In genomic region chr2:168147722-168148432, GRCm38 (mm10) we compare ENCODE assay signal across 13 mouse cellular contexts. TPM values are rescaled to one million over a fixed set of nuclear protein-coding genes. Genes with fewer than 3 reads are reported as not detected.
DNase-seq lines count a peak whose midpoint lies in the region; ATAC-seq lines count a peak whose summit lies in the region.
"Had no signal": no experiment of that assay in that cellular context is flagged by ENCODE, and none has a peak within 500 bp of the region (broad histone marks: within the 10 kb centered on the region; RNA-seq: fewer than 3 reads in every experiment).

No protein-coding gene starts in this region.

- no peak overlapping the region for H3K27ac ChIP-seq in kidney, embryonic 14.5 days (ENCODE audit: low read depth, low read length)
- no peak overlapping the region for H3K27ac ChIP-seq in intestine, embryonic 14.5 days (ENCODE audit: low read depth)
- H3K27ac ChIP-seq in liver, embryonic 16.5 days (ENCODE audit: low read length), result 0 out of 2 replicates have a peak overlapping the region, but pooled peaks have one; percentile 8
- H3K27ac ChIP-seq: forebrain, embryonic 13.5 days; left cerebral cortex, adult 2 months had no signal

- no peaks in the 10 kb centered on the region for H3K4me1 ChIP-seq in kidney, embryonic 14.5 days (ENCODE audit: control insufficient read depth, insufficient read depth, low read length)
- H3K4me1 ChIP-seq in intestine, embryonic 14.5 days (replicated peaks; ENCODE audit: control insufficient read depth, insufficient read depth, low read length), result no peaks in the 10 kb centered on the region
- H3K4me1 ChIP-seq in liver, embryonic 16.5 days (ENCODE audit: control insufficient read depth, low read depth, low read length), result peaks cover 4% of the 10 kb centered on the region; the same call in 1 of the 2 replicates

- no peaks in the 10 kb centered on the region for H3K27me3 ChIP-seq in kidney, embryonic 14.5 days (ENCODE audit: control insufficient read depth, insufficient read depth, low read length)
- no peaks in the 10 kb centered on the region for H3K27me3 ChIP-seq in intestine, embryonic 14.5 days (replicated peaks; ENCODE audit: control insufficient read depth, insufficient read depth, low read length)
- no peaks in the 10 kb centered on the region for H3K27me3 ChIP-seq in liver, embryonic 16.5 days (ENCODE audit: control insufficient read depth, insufficient read depth, low read depth, low read length)
- H3K27me3 ChIP-seq: forebrain, embryonic 13.5 days had no signal

- no peaks in the 10 kb centered on the region for H3K9me3 ChIP-seq in kidney, embryonic 14.5 days (ENCODE audit: control insufficient read depth, low read length)
- no peaks in the 10 kb centered on the region for H3K9me3 ChIP-seq in intestine, embryonic 14.5 days (ENCODE audit: control insufficient read depth, low read length)
- no peaks in the 10 kb centered on the region for H3K9me3 ChIP-seq in liver, embryonic 16.5 days (replicated peaks; ENCODE audit: control insufficient read depth, low read length)
- H3K9me3 ChIP-seq: forebrain, embryonic 13.5 days had no signal

- H3K9ac ChIP-seq in kidney, embryonic 14.5 days (ENCODE audit: low read depth, low read length), result no peak overlapping the region
- H3K9ac ChIP-seq in intestine, embryonic 14.5 days (ENCODE audit: low read length), result no peak overlapping the region
- H3K9ac ChIP-seq in liver, embryonic 16.5 days (ENCODE audit: low read depth, low read length), result no peak overlapping the region
- H3K9ac ChIP-seq: forebrain, embryonic 13.5 days had no signal

- DNase-seq in kidney, adult 18-20 months, result peak; percentile 78
- DNase-seq in intestine, embryonic 14.5 days (ENCODE audit: low spot score), result no peak
- peak; percentile 87 to 89 for DNase-seq in kidney, postnatal 36 days
- no peak for DNase-seq in cerebellum, postnatal 36 days
- no peak for DNase-seq in ovary, postnatal 10 days (ENCODE audit: low spot score)
- DNase-seq in heart, postnatal 4 days, result no peak
- DNase-seq: cerebellum, adult 11-12 months had no signal

- no peak overlapping the region for H3K4me3 ChIP-seq in kidney, embryonic 14.5 days (ENCODE audit: low read length)
- H3K4me3 ChIP-seq in intestine, embryonic 14.5 days (ENCODE audit: low read depth, low read length), result no peak overlapping the region
- H3K4me3 ChIP-seq in liver, embryonic 16.5 days (ENCODE audit: low read depth, low read length), result no peak overlapping the region
- H3K4me3 ChIP-seq: forebrain, embryonic 13.5 days; left cerebral cortex, adult 2 months had no signal

- no peak for ATAC-seq in kidney, embryonic 14.5 days (ENCODE audit: low FRiP score, low TSS enrichment)
- peak; percentile 37; the same call in 1 of the 2 replicates for ATAC-seq in intestine, embryonic 14.5 days (replicated peaks; ENCODE audit: low FRiP score, low TSS enrichment, low read depth)
- ATAC-seq in liver, embryonic 16.5 days (ENCODE audit: low read depth), result peak; percentile 78
- ATAC-seq: forebrain, embryonic 13.5 days had no signal

- H3K36me3 ChIP-seq in kidney, embryonic 14.5 days (ENCODE audit: control insufficient read depth, insufficient read depth, low read length), result no peaks in the 10 kb centered on the region
- H3K36me3 ChIP-seq in intestine, embryonic 14.5 days (ENCODE audit: control insufficient read depth, insufficient read depth, low read length), result no peaks in the 10 kb centered on the region
- H3K36me3 ChIP-seq in liver, embryonic 16.5 days (ENCODE audit: control insufficient read depth, insufficient read depth), result no peaks in the 10 kb centered on the region

- WGBS in kidney, embryonic 14.5 days, result 74% methylated on average over 22 of the region's 22 CpGs
- 60% methylated on average over 22 of the region's 22 CpGs for WGBS in intestine, embryonic 14.5 days
- WGBS in liver, embryonic 16.5 days (ENCODE audit: insufficient replicate concordance), result 64% methylated on average over 22 of the region's 22 CpGs

- no peak overlapping the region for H3K4me2 ChIP-seq in kidney, embryonic 14.5 days (replicated peaks; ENCODE audit: low read depth, low read length)
- no peak overlapping the region for H3K4me2 ChIP-seq in intestine, embryonic 14.5 days (ENCODE audit: low read length)
- H3K4me2 ChIP-seq in liver, embryonic 16.5 days (ENCODE audit: low read depth, low read length), result no peak overlapping the region
- H3K4me2 ChIP-seq: forebrain, embryonic 13.5 days; heart, embryonic 11.5 days had no signal

RNA-seq across cellular contexts. Expression of gene Adnp, which starts 59.0 kb away (rescaled TPM):
- 3.8 and 4.0 TPM in 2 replicates for polyA plus RNA-seq in kidney, embryonic 14.5 days (2014; fragmentation: Nextera tagmentation; extraction: Ambion mirVana)
- polyA plus RNA-seq in intestine, embryonic 14.5 days (2014; fragmentation: Nextera tagmentation; extraction: Ambion mirVana), result 3.1 and 3.2 TPM in 2 replicates
- polyA plus RNA-seq in liver, embryonic 16.5 days (2015; fragmentation: Nextera tagmentation; extraction: Ambion mirVana), result 0.18 and 0.27 TPM in 2 replicates
- 10 to 100 TPM; 69.1 to 70.2 TPM for total RNA-seq in heart, postnatal 4 days (2021)
- total RNA-seq: monocyte, adult 5-6 weeks had no signal

Comparison
In these comparisons a context has a peak if more than half of its experiments do, and no peak if none do; other contexts are left out.
1. DNase-seq: peak in kidney, adult 18-20 months (single experiment) and kidney, postnatal 36 days (2 of 2); none in intestine, embryonic 14.5 days (single experiment), cerebellum, postnatal 36 days (0 of 2), ovary, postnatal 10 days (single experiment) and heart, postnatal 4 days (single experiment).